ENCODE assay signal across 19 mouse cellular contexts in genomic region chr2:120102450-120102849, GRCm38 (mm10). TPM values are rescaled to one million over a fixed set of nuclear protein-coding genes. Genes with fewer than 3 reads are reported as not detected.
DNase-seq lines count a peak whose midpoint lies in the region; ATAC-seq and TF ChIP-seq lines count a peak whose summit lies in the region.
"Had no signal": no experiment of that assay in that cellular context is flagged by ENCODE, and none has a peak within 500 bp of the region (broad histone marks: within the 10 kb centered on the region; RNA-seq: fewer than 3 reads in every experiment).

No protein-coding gene starts in this region.

- H3K4me1 ChIP-seq in heart, postnatal 0 days (ENCODE audit: control insufficient read depth, insufficient read depth) = peaks cover 70% of the 10 kb centered on the region
- H3K4me1 ChIP-seq in heart, embryonic 11.5 days (ENCODE audit: control insufficient read depth, insufficient read depth, low read length) = peaks cover 44% of the 10 kb centered on the region
- H3K4me1 ChIP-seq in lung, postnatal 0 days (ENCODE audit: insufficient read depth, low read depth, low read length) = peaks cover 32% of the 10 kb centered on the region
- H3K4me1 ChIP-seq in hindbrain, embryonic 12.5 days = no peaks in the 10 kb centered on the region; the same call in 1 of the 2 replicates
- H3K4me1 ChIP-seq: forebrain, embryonic 12.5 days had no signal

- intact Hi-C loops in gastrocnemius, adult 2 months (cut with DNase I) = loop anchor here (5.0 kb wide), 2 partner anchors 35 to 50 kb away; partner anchors contain the start of gene Ehd4

- no peak for ATAC-seq in heart, postnatal 0 days (ENCODE audit: insufficient read depth, low read depth)
- no peak for ATAC-seq in heart, embryonic 11.5 days (replicated peaks; ENCODE audit: insufficient number of reproducible peaks, low FRiP score, low TSS enrichment)
- 0 out of 2 replicates have a peak, but pooled peaks have one; percentile 3 for ATAC-seq in lung, postnatal 0 days
- no peak for ATAC-seq in hindbrain, embryonic 12.5 days (ENCODE audit: low FRiP score)
- ATAC-seq in megakaryocyte, adult 5-6 weeks (ENCODE audit: poor library complexity, severe bottlenecking) = no peak
- ATAC-seq: CD4-positive, CD25-positive, alpha-beta regulatory T cell, adult 4 months; midbrain, embryonic 16.5 days had no signal

- no peak for TF ChIP-seq CTCF in gastrocnemius, adult 2 months (IDR thresholded peaks at IDR 0.05)
- no peak for TF ChIP-seq CTCF in heart, postnatal 0 days (IDR thresholded peaks at IDR 0.05; ENCODE audit: low read depth)
- TF ChIP-seq CTCF in lung, postnatal 0 days (IDR thresholded peaks at IDR 0.05) = no peak

- TF ChIP-seq EP300 in heart, postnatal 0 days (IDR thresholded peaks at IDR 0.05; ENCODE audit: low read depth) = no peak
- no peak for TF ChIP-seq EP300 in lung, postnatal 0 days (IDR thresholded peaks at IDR 0.05)

- peak overlapping the region; percentile 91 for H3K27ac ChIP-seq in gastrocnemius, adult 2 months
- peak overlapping the region; percentile 94 for H3K27ac ChIP-seq in heart, postnatal 0 days (ENCODE audit: low read depth)
- no peak overlapping the region for H3K27ac ChIP-seq in heart, embryonic 11.5 days (ENCODE audit: low read depth, low read length)
- peak overlapping the region; percentile 44; the same call in 1 of the 2 replicates for H3K27ac ChIP-seq in lung, postnatal 0 days (ENCODE audit: low read length)
- H3K27ac ChIP-seq in hindbrain, embryonic 12.5 days = no peak overlapping the region
- H3K27ac ChIP-seq: forebrain, embryonic 12.5 days; hindbrain, embryonic 10.5 days; left cerebral cortex, adult 2 months; limb, embryonic 12.5 days; liver, embryonic 15.5 days had no signal

- H3K36me3 ChIP-seq in heart, postnatal 0 days (replicated peaks; ENCODE audit: control insufficient read depth, insufficient read depth, low read length) = peaks cover 39% of the 10 kb centered on the region
- H3K36me3 ChIP-seq in heart, embryonic 11.5 days (ENCODE audit: control insufficient read depth, insufficient read depth, low read length) = 0 out of 2 replicates have a peak, but pooled peaks cover 5% of the 10 kb centered on the region
- H3K36me3 ChIP-seq in lung, postnatal 0 days (ENCODE audit: insufficient read depth, low read length) = 0 out of 2 replicates have a peak, but pooled peaks cover 4% of the 10 kb centered on the region
- no peaks in the 10 kb centered on the region for H3K36me3 ChIP-seq in hindbrain, embryonic 12.5 days
- H3K36me3 ChIP-seq: forebrain, embryonic 12.5 days; limb, embryonic 12.5 days had no signal

- no peaks in the 10 kb centered on the region for H3K9me3 ChIP-seq in heart, postnatal 0 days (replicated peaks; ENCODE audit: control insufficient read depth, low read length)
- no peaks in the 10 kb centered on the region for H3K9me3 ChIP-seq in heart, embryonic 11.5 days (replicated peaks; ENCODE audit: control insufficient read depth, low read length)
- H3K9me3 ChIP-seq in lung, postnatal 0 days (ENCODE audit: low read length) = no peaks in the 10 kb centered on the region
- no peaks in the 10 kb centered on the region for H3K9me3 ChIP-seq in hindbrain, embryonic 12.5 days (replicated peaks)
- H3K9me3 ChIP-seq: forebrain, embryonic 12.5 days; G1E; hindbrain, embryonic 10.5 days; limb, embryonic 12.5 days; liver, embryonic 15.5 days; megakaryocyte, embryonic 14.5 days had no signal

- no peaks in the 10 kb centered on the region for H3K27me3 ChIP-seq in heart, postnatal 0 days (ENCODE audit: control insufficient read depth, insufficient read depth, low read length)
- H3K27me3 ChIP-seq in heart, embryonic 11.5 days (ENCODE audit: control insufficient read depth, insufficient read depth, low read length) = no peaks in the 10 kb centered on the region
- H3K27me3 ChIP-seq in lung, postnatal 0 days (replicated peaks; ENCODE audit: insufficient read depth, low read length) = no peaks in the 10 kb centered on the region
- no peaks in the 10 kb centered on the region for H3K27me3 ChIP-seq in hindbrain, embryonic 12.5 days
- H3K27me3 ChIP-seq: forebrain, embryonic 12.5 days; limb, embryonic 12.5 days; liver, embryonic 15.5 days; megakaryocyte, embryonic 14.5 days had no signal

- H3K4me3 ChIP-seq in gastrocnemius, adult 2 months = no peak overlapping the region
- H3K4me3 ChIP-seq in heart, postnatal 0 days (ENCODE audit: low read depth, low read length) = no peak overlapping the region
- no peak overlapping the region for H3K4me3 ChIP-seq in heart, embryonic 11.5 days (ENCODE audit: low read depth, low read length)
- no peak overlapping the region for H3K4me3 ChIP-seq in lung, postnatal 0 days (ENCODE audit: low read depth, low read length)
- H3K4me3 ChIP-seq in hindbrain, embryonic 12.5 days = no peak overlapping the region
- H3K4me3 ChIP-seq: forebrain, embryonic 12.5 days; hindbrain, embryonic 10.5 days; left cerebral cortex, adult 2 months; limb, embryonic 12.5 days; liver, embryonic 15.5 days; megakaryocyte, embryonic 14.5 days had no signal

- no peak overlapping the region for H3K9ac ChIP-seq in heart, postnatal 0 days (replicated peaks; ENCODE audit: low read depth, low read length)
- H3K9ac ChIP-seq in heart, embryonic 11.5 days (ENCODE audit: low read depth, low read length) = no peak overlapping the region
- no peak overlapping the region for H3K9ac ChIP-seq in lung, postnatal 0 days (replicated peaks; ENCODE audit: low read depth)
- no peak overlapping the region for H3K9ac ChIP-seq in hindbrain, embryonic 12.5 days
- H3K9ac ChIP-seq: forebrain, embryonic 12.5 days; limb, embryonic 12.5 days; liver, embryonic 15.5 days had no signal

- no peak for DNase-seq in gastrocnemius, adult 2 months
- no peak for DNase-seq in gastrocnemius, adult 18-20 months (ENCODE audit: low spot score)
- no peak for DNase-seq in heart, postnatal 0 days (ENCODE audit: low spot score)
- DNase-seq in lung, postnatal 0 days (ENCODE audit: low spot score) = no peak
- no peak for DNase-seq in lung, postnatal 25 days (ENCODE audit: low spot score)
- DNase-seq: cerebellum, adult 11 months; cerebellum, postnatal 14 days had no signal

- H3K4me2 ChIP-seq in heart, postnatal 0 days (ENCODE audit: low read depth, low read length) = no peak overlapping the region
- no peak overlapping the region for H3K4me2 ChIP-seq in heart, embryonic 11.5 days
- no peak overlapping the region for H3K4me2 ChIP-seq in lung, postnatal 0 days (replicated peaks; ENCODE audit: low read depth, low read length)
- H3K4me2 ChIP-seq in hindbrain, embryonic 12.5 days (replicated peaks) = no peak overlapping the region
- H3K4me2 ChIP-seq: forebrain, embryonic 12.5 days; limb, embryonic 12.5 days; liver, embryonic 15.5 days had no signal

- WGBS in heart, postnatal 0 days = 21% methylated on average over 2 of the region's 2 CpGs
- 40% methylated on average over 2 of the region's 2 CpGs for WGBS in heart, embryonic 11.5 days (ENCODE audit: insufficient replicate concordance)
- WGBS in lung, postnatal 0 days = 14% methylated on average over 2 of the region's 2 CpGs
- 61% methylated on average over 2 of the region's 2 CpGs for WGBS in hindbrain, embryonic 12.5 days

RNA-seq across cellular contexts. Expression of gene Ehd4, which starts 52.0 kb away (rescaled TPM):
- 10 to 100 TPM; 19.5 to 31.7 TPM for total RNA-seq in gastrocnemius, adult 2 months (2021)
- total RNA-seq in gastrocnemius, adult 18-20 months (2021) = 10 to 100 TPM; 27.1 to 31.2 TPM
- 231 and 250 TPM in 2 replicates for total RNA-seq in heart, postnatal 0 days (2014; rRNA removed; ENCODE audit: low replicate concordance)
- 438 and 547 TPM in 2 replicates for polyA plus RNA-seq in heart, postnatal 0 days (2015; fragmentation: Nextera tagmentation; extraction: Ambion mirVana)
- 97.3 and 113 TPM in 2 replicates for polyA plus RNA-seq in heart, embryonic 11.5 days (2014; fragmentation: Nextera tagmentation; extraction: Ambion mirVana)
- 228 and 262 TPM in 2 replicates for polyA plus RNA-seq in lung, postnatal 0 days (2015; fragmentation: Nextera tagmentation; extraction: Ambion mirVana)
- 17.2 and 21.8 TPM in 2 replicates for polyA plus RNA-seq in hindbrain, embryonic 12.5 days (2016; fragmentation: Nextera tagmentation; extraction: Ambion mirVana)
- total RNA-seq in megakaryocyte, adult 5-6 weeks (2015) = 50.9 and 56.7 TPM in 2 replicates
- total RNA-seq in megakaryocyte, adult 5-6 weeks (2017) = 77.5 and 92.9 TPM in 2 replicates

Comparison
In these comparisons a context has a peak if more than half of its experiments do, and no peak if none do; other contexts are left out.
1. H3K27ac ChIP-seq: peak in gastrocnemius, adult 2 months (single experiment), heart, postnatal 0 days (single experiment) and lung, postnatal 0 days (single experiment); none in heart, embryonic 11.5 days (single experiment) and hindbrain, embryonic 12.5 days (single experiment).